Mouse (Mus musculus) embryonic facial prominence, embryonic 11.5 days (tissue): ENCODE measurements at regions not wholly inside any gene's neighbourhood (a gene's known extent, or its start where the extent isn't known, plus 50 kb on each side); places are given as distances from the start of the nearest gene placed in this dataset.

Source experiments
- ATAC-seq: fragments of 200-750 bp; cut with Nextera tagmentation; replicated peaks from 2 replicates; pipeline ENCODE4 v1.8.0; 2017; ENCODE audit warnings: low read depth; ENCODE audit not compliant: insufficient number of reproducible peaks, low FRiP score, low TSS enrichment
- DNase-seq: peaks from one replicate; pipeline ENCODE4 v3.0.0-alpha.2; 2015; ENCODE audit warnings: low spot score
- H3K27ac ChIP-seq: fragments of 300-500 bp; sonication (generic); replicated peaks from 2 replicates; pipeline ENCODE4 v1.5.1; 2014; ENCODE audit warnings: mild to moderate bottlenecking, low read depth, low read length, control low read depth
- H3K27me3 ChIP-seq: fragments of 300-500 bp; sonication (generic); 2 replicates; pipeline ENCODE4 v1.6.1; 2014; ENCODE audit warnings: mild to moderate bottlenecking, low read length, moderate library complexity, mixed read lengths; ENCODE audit not compliant: control insufficient read depth, insufficient read depth
- H3K36me3 ChIP-seq: fragments of 300-500 bp; sonication (generic); replicated peaks from 2 replicates; pipeline ENCODE4 v1.6.1; 2014; ENCODE audit warnings: low read depth, mild to moderate bottlenecking, low read length, moderate library complexity, mixed read lengths; ENCODE audit not compliant: control insufficient read depth, insufficient read depth
- H3K4me1 ChIP-seq: fragments of 300-500 bp; sonication (generic); 2 replicates; pipeline ENCODE4 v1.6.1; 2014; ENCODE audit warnings: low read length, mixed read lengths; ENCODE audit not compliant: control insufficient read depth, insufficient read depth
- H3K4me2 ChIP-seq: fragments of 300-500 bp; sonication (generic); 2 replicates; pipeline ENCODE4 v1.6.1; 2014; ENCODE audit warnings: low read depth, mild to moderate bottlenecking, control low read depth, low read length, moderate library complexity
- H3K4me3 ChIP-seq: fragments of 300-500 bp; sonication (generic); 2 replicates; pipeline ENCODE4 v1.5.1; 2014; ENCODE audit warnings: low read depth, low read length, control low read depth
- H3K9ac ChIP-seq: fragments of 300-500 bp; sonication (generic); replicated peaks from 2 replicates; pipeline ENCODE4 v1.6.1; 2014; ENCODE audit warnings: mild to moderate bottlenecking, control low read depth, low read length
- H3K9me3 ChIP-seq: fragments of 300-500 bp; sonication (generic); replicated peaks from 2 replicates; pipeline ENCODE4 v1.6.1; 2016; ENCODE audit warnings: mild to moderate bottlenecking, low read length, inconsistent platforms, mixed read lengths; ENCODE audit not compliant: control insufficient read depth
- WGBS: fragments of 180-500 bp; shearing (Covaris S2); extraction: QIAGEN DNeasy Blood & Tissue Kit; methylation state at CpG from one replicate; pipeline ENCODE4 v1.1.7; 2014; 5-methylcytosine and 5-hydroxymethylcytosine counted together

DNA sequence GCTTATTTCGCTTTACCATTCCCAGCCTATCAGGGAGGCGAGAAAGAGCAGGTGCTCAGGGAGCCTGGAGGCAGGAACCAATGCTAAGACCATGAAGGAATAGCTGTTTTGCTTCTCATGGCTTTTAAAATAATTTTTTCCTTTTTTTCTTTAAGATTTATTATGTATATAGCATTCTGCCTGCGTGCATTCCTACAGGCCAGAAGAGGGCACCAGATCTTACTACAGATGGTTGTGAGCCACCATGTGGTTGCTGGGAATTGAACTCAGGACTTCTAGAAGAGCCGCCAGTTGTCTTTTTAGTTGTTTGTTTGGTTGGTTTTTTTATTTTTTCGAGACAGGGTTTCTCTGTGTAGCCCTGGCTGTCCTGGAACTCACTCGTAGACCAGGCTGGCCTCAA, 113.6 kb upstream of the Armc2 start:
- H3K9ac ChIP-seq: no peak overlapping the region
- ATAC-seq: no peak
- no peak overlapping the region for H3K27ac ChIP-seq
- H3K4me3 ChIP-seq: no peak overlapping the region
- H3K27me3 ChIP-seq: no peaks in the 10 kb centered on the region
- WGBS: 92% methylated on average over 6 of the region's 6 CpGs
- H3K4me2 ChIP-seq: no peak overlapping the region
- H3K4me1 ChIP-seq: no peaks in the 10 kb centered on the region
- H3K9me3 ChIP-seq: no peaks in the 10 kb centered on the region
- no peak for DNase-seq
- no peaks in the 10 kb centered on the region for H3K36me3 ChIP-seq

DNA sequence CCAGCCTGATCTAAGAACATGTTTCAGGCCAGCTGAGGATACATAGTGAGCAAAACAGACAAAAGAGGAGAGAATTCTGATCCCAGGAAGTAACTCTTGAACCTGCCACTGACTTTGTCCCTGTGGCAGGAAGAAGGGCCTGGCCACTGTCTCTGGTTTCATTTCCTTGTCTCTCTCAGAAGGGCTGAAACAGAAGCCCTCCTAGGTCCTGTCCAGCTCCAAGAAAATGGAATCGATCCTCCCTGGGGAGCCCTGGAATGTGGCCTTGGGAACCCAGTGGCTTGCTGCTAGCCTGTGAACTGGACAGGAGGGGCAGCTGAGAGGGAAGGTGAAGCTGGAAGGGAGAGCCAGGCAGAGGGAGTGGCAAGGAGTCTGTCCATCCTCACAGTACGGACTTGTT, 113.1 kb upstream of the Armc2 start:
- Histone ChIP-seq H3K36me3 (no peaks in the 10 kb centered on the region), H3K4me3 (no peak overlapping the region), H3K9me3 (no peaks in the 10 kb centered on the region), H3K9ac (no peak overlapping the region), H3K27ac (no peak overlapping the region), H3K4me1 (no peaks in the 10 kb centered on the region), H3K27me3 (no peaks in the 10 kb centered on the region), H3K4me2 (no peak overlapping the region)
- ATAC-seq (no peak), DNase-seq (peak; percentile 39)
- 70% methylated on average over 2 of the region's 2 CpGs for WGBS

DNA sequence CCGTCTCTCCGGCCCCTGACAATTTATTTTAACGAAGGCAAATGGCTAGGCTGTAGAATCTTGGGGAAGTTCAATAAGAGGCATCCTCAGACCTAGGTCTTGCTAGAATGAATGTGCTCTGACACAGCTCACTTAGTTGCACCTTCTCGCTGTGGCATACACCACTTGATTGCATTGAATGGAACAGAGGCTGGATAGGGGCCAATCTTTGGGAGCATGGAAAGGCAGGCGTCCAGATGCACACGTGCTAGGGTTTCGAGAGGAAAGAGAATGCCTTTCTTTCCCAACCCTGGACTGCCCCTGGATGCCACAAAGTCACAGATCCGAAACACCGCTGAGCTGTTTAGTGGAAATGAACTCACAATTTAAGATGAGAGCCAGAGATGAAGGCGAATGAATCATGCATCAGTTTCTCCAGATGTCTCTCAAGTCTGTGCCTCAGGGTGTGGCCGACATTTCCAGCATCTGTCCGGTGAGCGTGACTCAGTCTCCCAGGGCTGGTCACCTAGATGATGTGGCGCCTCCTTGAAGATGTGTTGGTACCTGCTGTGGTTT, 109.7 kb upstream of the Armc2 start:
- H3K27ac ChIP-seq: no peak overlapping the region
- no peak overlapping the region for H3K4me3 ChIP-seq
- H3K27me3 ChIP-seq: no peaks in the 10 kb centered on the region
- H3K4me2 ChIP-seq: no peak overlapping the region
- no peak overlapping the region for H3K9ac ChIP-seq
- no peaks in the 10 kb centered on the region for H3K9me3 ChIP-seq
- H3K4me1 ChIP-seq: no peaks in the 10 kb centered on the region
- 92% methylated on average over 14 of the region's 14 CpGs for WGBS
- DNase-seq (no peak), ATAC-seq (no peak)
- no peaks in the 10 kb centered on the region for H3K36me3 ChIP-seq

DNA sequence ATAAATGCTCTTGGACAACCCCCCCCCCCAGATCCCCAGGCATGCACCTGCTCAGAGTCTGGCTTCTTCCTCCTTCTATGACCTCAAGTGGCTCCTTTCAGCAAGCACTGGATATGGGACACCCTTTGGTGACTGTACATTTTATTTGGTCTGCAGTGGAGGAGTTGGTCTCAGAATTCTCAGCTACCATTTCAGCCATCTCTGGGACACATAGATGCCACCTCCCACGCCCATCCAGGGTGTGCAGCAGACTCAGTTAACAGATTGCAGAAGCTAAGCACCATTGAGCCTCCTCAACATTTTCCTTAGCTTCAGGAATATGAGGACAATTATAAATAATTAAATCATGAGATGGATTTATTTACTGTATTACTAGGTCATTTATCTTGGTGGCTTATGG, 108.6 kb upstream of the Armc2 start:
- no peak for ATAC-seq

DNA sequence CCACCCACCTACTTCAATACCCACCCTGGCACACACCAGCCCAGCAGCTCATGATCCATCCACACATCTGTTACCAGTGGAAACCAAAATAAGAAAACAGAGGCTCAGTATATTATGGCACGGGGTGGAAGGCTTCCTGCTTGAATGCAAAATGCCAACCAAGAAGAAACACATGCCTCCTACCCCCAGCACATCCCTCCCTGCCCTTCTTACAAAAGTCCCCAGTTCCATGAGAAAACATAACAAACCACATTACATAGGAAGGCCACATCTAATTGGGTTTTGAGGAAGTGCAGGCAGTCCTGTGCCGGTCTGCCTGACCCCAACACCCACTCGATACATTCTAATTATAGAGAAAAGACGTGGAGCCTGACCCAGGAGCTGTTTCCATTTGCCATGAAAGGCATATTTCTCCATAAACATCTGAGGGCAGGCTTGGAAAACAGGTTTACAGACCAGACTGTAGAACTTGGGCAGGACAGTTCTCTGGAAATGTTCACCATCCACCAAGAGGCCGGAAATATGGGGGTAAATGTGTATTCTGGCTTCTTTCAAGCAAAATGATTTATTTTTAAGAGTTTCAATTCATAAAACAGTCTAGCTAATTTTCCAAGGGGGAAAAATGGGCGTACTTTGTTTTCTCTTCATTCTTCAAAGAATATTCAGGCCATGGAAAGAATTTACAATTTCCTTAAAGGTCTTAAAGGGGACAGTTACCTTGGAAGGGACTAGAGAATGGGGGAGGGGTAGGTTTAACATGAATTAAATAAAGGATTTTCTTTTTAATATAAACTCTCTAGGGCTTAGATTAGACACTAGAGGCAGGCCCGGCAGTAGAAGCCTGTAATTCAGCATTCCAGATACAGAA, 104.8 kb upstream of the Armc2 start:
- Histone ChIP-seq H3K4me3 (no peak overlapping the region), H3K36me3 (no peaks in the 10 kb centered on the region), H3K9ac (no peak overlapping the region), H3K9me3 (no peaks in the 10 kb centered on the region), H3K4me1 (no peaks in the 10 kb centered on the region), H3K27me3 (no peaks in the 10 kb centered on the region), H3K27ac (no peak overlapping the region), H3K4me2 (no peak overlapping the region)
- DNase-seq: no peak
- no peak for ATAC-seq
- WGBS: 46% methylated on average over 7 of the region's 7 CpGs

More for the DNA sequence above, 108.6 kb upstream of the Armc2 start:
- 84% methylated on average over 1 of the region's 1 CpGs for WGBS
- no peaks in the 10 kb centered on the region for H3K36me3 ChIP-seq
- H3K27me3 ChIP-seq: no peaks in the 10 kb centered on the region
- DNase-seq: no peak
- H3K27ac ChIP-seq: no peak overlapping the region
- H3K9me3 ChIP-seq: no peaks in the 10 kb centered on the region
- H3K4me3 ChIP-seq: no peak overlapping the region
- no peaks in the 10 kb centered on the region for H3K4me1 ChIP-seq
- H3K4me2 ChIP-seq: no peak overlapping the region
- H3K9ac ChIP-seq: no peak overlapping the region

DNA sequence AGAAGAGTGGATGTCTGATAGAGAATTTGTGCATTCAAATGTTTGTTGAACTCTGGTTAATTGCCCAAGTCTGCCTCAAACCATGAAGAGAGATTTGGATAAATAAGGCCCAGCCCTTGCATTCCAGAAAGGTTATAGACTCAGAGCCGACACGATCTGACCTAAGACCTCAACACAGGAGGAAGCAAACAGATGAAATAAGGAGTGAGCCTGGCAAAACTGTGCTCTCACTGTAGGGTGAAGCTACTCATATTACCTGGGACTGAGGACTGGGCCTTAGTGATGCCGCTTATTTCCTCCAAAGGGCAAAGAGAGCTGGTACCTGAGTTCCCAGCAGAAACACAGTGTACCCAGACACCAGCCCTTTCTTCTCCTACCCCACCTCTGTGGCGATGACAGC, 103.7 kb upstream of the Armc2 start:
- no peaks in the 10 kb centered on the region for H3K4me1 ChIP-seq
- no peak overlapping the region for H3K4me3 ChIP-seq
- no peaks in the 10 kb centered on the region for H3K27me3 ChIP-seq
- 40% methylated on average over 4 of the region's 4 CpGs for WGBS
- H3K9me3 ChIP-seq: no peaks in the 10 kb centered on the region
- ATAC-seq: no peak
- no peaks in the 10 kb centered on the region for H3K36me3 ChIP-seq
- no peak overlapping the region for H3K27ac ChIP-seq
- DNase-seq: no peak
- no peak overlapping the region for H3K9ac ChIP-seq
- H3K4me2 ChIP-seq: no peak overlapping the region

DNA sequence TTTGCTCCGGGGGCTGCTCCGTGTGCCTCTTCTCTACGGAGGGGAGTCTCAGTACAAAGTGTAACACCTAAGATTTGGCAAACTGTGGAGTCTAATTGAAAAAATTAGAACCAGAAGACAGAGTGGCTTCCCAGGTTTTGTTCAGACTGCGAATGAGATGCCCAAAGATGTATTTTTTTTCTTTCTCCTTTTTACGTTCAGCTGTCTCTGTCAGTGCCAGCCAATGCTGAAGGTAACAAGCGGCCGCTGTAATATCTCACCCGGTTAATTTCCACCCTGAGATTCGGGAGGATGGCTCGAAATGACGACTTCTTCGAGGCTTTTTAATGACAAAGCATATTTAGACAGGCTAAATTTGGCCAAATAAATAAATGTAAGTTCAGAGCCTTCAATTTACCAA, 101.1 kb upstream of the Armc2 start:
- ATAC-seq: no peak
- H3K9ac ChIP-seq: no peak overlapping the region
- DNase-seq: no peak
- no peaks in the 10 kb centered on the region for H3K4me1 ChIP-seq
- H3K9me3 ChIP-seq: no peaks in the 10 kb centered on the region
- no peaks in the 10 kb centered on the region for H3K27me3 ChIP-seq
- H3K27ac ChIP-seq: no peak overlapping the region
- H3K4me3 ChIP-seq: no peak overlapping the region
- H3K4me2 ChIP-seq: no peak overlapping the region
- 72% methylated on average over 12 of the region's 12 CpGs for WGBS
- H3K36me3 ChIP-seq: no peaks in the 10 kb centered on the region

DNA sequence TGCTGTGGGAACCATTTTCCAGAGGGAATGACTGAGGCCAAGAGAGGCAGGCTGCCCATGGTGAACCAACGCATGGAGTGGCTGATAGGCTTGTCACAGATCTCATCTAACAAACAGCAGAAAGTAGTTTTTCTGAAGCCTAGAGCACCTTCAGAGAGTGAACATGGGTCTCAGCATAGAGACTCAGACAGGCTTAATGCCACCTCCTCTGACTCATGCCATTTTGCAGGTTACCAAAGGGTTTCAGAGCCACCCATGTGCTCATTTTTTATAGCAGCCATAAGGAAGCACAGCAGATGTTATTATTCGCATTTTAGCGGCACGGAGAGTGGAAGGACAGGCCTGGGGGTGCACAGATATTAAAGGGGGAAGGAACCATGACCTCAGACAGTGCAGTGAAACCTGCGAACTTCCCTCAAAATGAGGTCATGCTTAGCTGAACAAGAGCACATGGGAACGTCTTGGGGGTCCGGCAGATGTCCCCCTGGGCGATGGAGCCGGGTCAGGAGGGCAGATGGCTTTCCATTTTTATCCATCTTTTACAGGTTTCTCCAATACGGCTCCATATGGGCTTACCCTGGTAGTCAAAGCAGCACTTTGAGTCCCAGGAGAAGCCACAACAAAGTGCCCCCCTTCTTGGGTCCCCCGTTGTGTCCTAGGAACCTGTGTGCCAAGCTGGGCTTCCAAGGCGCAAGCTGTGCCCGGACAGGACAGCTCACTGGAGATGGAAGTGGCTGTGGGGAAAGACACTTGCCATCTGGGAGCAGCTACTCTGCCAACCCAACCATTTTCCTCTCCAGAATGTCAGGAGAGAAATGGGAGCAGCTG, 100.3 kb upstream of the Armc2 start:
- 83% methylated on average over 13 of the region's 13 CpGs for WGBS

More for the DNA sequence above, 100.3 kb upstream of the Armc2 start:
- Histone ChIP-seq H3K4me2 (no peak overlapping the region), H3K9ac (no peak overlapping the region), H3K4me1 (no peaks in the 10 kb centered on the region), H3K9me3 (no peaks in the 10 kb centered on the region), H3K36me3 (no peaks in the 10 kb centered on the region), H3K27me3 (no peaks in the 10 kb centered on the region), H3K4me3 (no peak overlapping the region), H3K27ac (no peak overlapping the region)
- ATAC-seq: no peak
- no peak for DNase-seq
